Mouse (Mus musculus): ENCODE results near the gene Ccnf. TPM values are rescaled to one million over a fixed set of nuclear protein-coding genes. Genes with fewer than 3 reads are reported as not detected.

Ccnf gene
- total and polyA plus RNA-seq, 2 experiments from 2014 or later, result 7.1 to 10.2 TPM

- Histone ChIP-seq H3K27me3 (ENCODE audit: insufficient read depth, low read length) (no peaks in the 10 kb centered on the region), H3K4me3 (ENCODE audit: low read length) (peak overlapping the region; percentile 72), H3K4me1 (ENCODE audit: insufficient read depth, low read length) (peaks cover 54% of the 10 kb centered on the region), H3K9me3 (ENCODE audit: low read length) (no peaks in the 10 kb centered on the region), H3K9ac (replicated peaks; ENCODE audit: low read length) (peak overlapping the region; percentile 79), H3K36me3 (ENCODE audit: insufficient read depth, low read length) (no peaks in the 10 kb centered on the region), H3K4me2 (ENCODE audit: low read depth, low read length) (peak overlapping the region; percentile 93), H3K27ac (no peak overlapping the region)
- TF ChIP-seq CTCF (IDR thresholded peaks at IDR 0.05; ENCODE audit: low read depth), result no peak
- DNase-seq (ENCODE audit: low spot score), result no peak
- no peak for ATAC-seq
- 69% methylated on average over 3 of the region's 3 CpGs for WGBS
Observed at GRCm38 (mm10) chr17:24203611-24204534, 47.4 kb downstream of the Ccnf start.

GRCm38 (mm10) chr17:24203068-24203467 lies 48.2 kb downstream of the Ccnf start:
- H3K27ac ChIP-seq, result no peak overlapping the region
- no peak overlapping the region for H3K4me3 ChIP-seq (ENCODE audit: low read length)
- no peaks in the 10 kb centered on the region for H3K36me3 ChIP-seq (ENCODE audit: insufficient read depth, low read length)
- DNase-seq (ENCODE audit: low spot score) (no peak), ATAC-seq (no peak)
- H3K4me2 ChIP-seq (ENCODE audit: low read depth, low read length), result peak overlapping the region; percentile 93
- H3K4me1 ChIP-seq (ENCODE audit: insufficient read depth, low read length), result peaks cover 45% of the 10 kb centered on the region
- no peak overlapping the region; the same call in 1 of the 2 replicates for H3K9ac ChIP-seq (replicated peaks; ENCODE audit: low read length)
- no peak for TF ChIP-seq CTCF (IDR thresholded peaks at IDR 0.05; ENCODE audit: low read depth)
- 39% methylated on average over 4 of the region's 4 CpGs for WGBS
- no peaks in the 10 kb centered on the region for H3K9me3 ChIP-seq (ENCODE audit: low read length)
- no peaks in the 10 kb centered on the region for H3K27me3 ChIP-seq (ENCODE audit: insufficient read depth, low read length)

GRCm38 (mm10) chr17:24201092-24201491 lies 50.2 kb downstream of the Ccnf start:
- no peak overlapping the region for H3K4me3 ChIP-seq (ENCODE audit: low read length)
- WGBS, result 83% methylated on average over 4 of the region's 4 CpGs
- no peak for DNase-seq (ENCODE audit: low spot score)
- no peak for ATAC-seq
- no peak overlapping the region for H3K27ac ChIP-seq
- no peak overlapping the region for H3K4me2 ChIP-seq (ENCODE audit: low read depth, low read length)
- H3K9ac ChIP-seq (replicated peaks; ENCODE audit: low read length), result no peak overlapping the region
- no peaks in the 10 kb centered on the region for H3K27me3 ChIP-seq (ENCODE audit: insufficient read depth, low read length)
- H3K9me3 ChIP-seq (ENCODE audit: low read length), result no peaks in the 10 kb centered on the region
- peaks cover 26% of the 10 kb centered on the region for H3K4me1 ChIP-seq (ENCODE audit: insufficient read depth, low read length)
- no peaks in the 10 kb centered on the region for H3K36me3 ChIP-seq (ENCODE audit: insufficient read depth, low read length)
- no peak for TF ChIP-seq CTCF (IDR thresholded peaks at IDR 0.05; ENCODE audit: low read depth)

- H3K27me3 ChIP-seq (ENCODE audit: insufficient read depth, low read length), result no peaks in the 10 kb centered on the region
- H3K4me2 ChIP-seq (ENCODE audit: low read depth, low read length), result no peak overlapping the region
- no peaks in the 10 kb centered on the region for H3K36me3 ChIP-seq (ENCODE audit: insufficient read depth, low read length)
- no peak overlapping the region for H3K27ac ChIP-seq
- H3K9me3 ChIP-seq (ENCODE audit: low read length), result no peaks in the 10 kb centered on the region
- H3K9ac ChIP-seq (replicated peaks; ENCODE audit: low read length), result no peak overlapping the region
- peaks cover 17% of the 10 kb centered on the region; the same call in 1 of the 2 replicates for H3K4me1 ChIP-seq (ENCODE audit: insufficient read depth, low read length)
- no peak overlapping the region for H3K4me3 ChIP-seq (ENCODE audit: low read length)
- DNase-seq (ENCODE audit: low spot score), result no peak
- TF ChIP-seq CTCF (IDR thresholded peaks at IDR 0.05; ENCODE audit: low read depth), result no peak
- no peak for ATAC-seq
- 68% methylated on average over 4 of the region's 4 CpGs for WGBS
Observed at GRCm38 (mm10) chr17:24199741-24200140, 51.5 kb downstream of the Ccnf start.

GRCm38 (mm10) chr17:24199252-24199651 lies 52.0 kb downstream of the Ccnf start:
- H3K27me3 ChIP-seq (ENCODE audit: insufficient read depth, low read length), result no peaks in the 10 kb centered on the region
- 67% methylated on average over 4 of the region's 4 CpGs for WGBS
- peaks cover 13% of the 10 kb centered on the region; the same call in 1 of the 2 replicates for H3K4me1 ChIP-seq (ENCODE audit: insufficient read depth, low read length)
- H3K4me2 ChIP-seq (ENCODE audit: low read depth, low read length), result no peak overlapping the region
- DNase-seq (ENCODE audit: low spot score) (no peak), ATAC-seq (no peak)
- H3K27ac ChIP-seq, result no peak overlapping the region
- no peaks in the 10 kb centered on the region for H3K9me3 ChIP-seq (ENCODE audit: low read length)
- H3K4me3 ChIP-seq (ENCODE audit: low read length), result no peak overlapping the region
- H3K9ac ChIP-seq (replicated peaks; ENCODE audit: low read length), result no peak overlapping the region
- H3K36me3 ChIP-seq (ENCODE audit: insufficient read depth, low read length), result 0 out of 2 replicates have a peak, but pooled peaks cover 3% of the 10 kb centered on the region
- TF ChIP-seq CTCF (IDR thresholded peaks at IDR 0.05; ENCODE audit: low read depth), result no peak

- no peak overlapping the region for H3K27ac ChIP-seq
- H3K4me1 ChIP-seq (ENCODE audit: insufficient read depth, low read length), result no peaks in the 10 kb centered on the region
- H3K4me3 ChIP-seq (ENCODE audit: low read length), result no peak overlapping the region
- no peaks in the 10 kb centered on the region for H3K9me3 ChIP-seq (ENCODE audit: low read length)
- no peak overlapping the region for H3K4me2 ChIP-seq (ENCODE audit: low read depth, low read length)
- WGBS, result 62% methylated on average over 15 of the region's 15 CpGs
- H3K27me3 ChIP-seq (ENCODE audit: insufficient read depth, low read length), result no peaks in the 10 kb centered on the region
- TF ChIP-seq CTCF (IDR thresholded peaks at IDR 0.05; ENCODE audit: low read depth), result no peak
- H3K9ac ChIP-seq (replicated peaks; ENCODE audit: low read length), result no peak overlapping the region
- 0 out of 2 replicates have a peak, but pooled peaks cover 6% of the 10 kb centered on the region for H3K36me3 ChIP-seq (ENCODE audit: insufficient read depth, low read length)
- ATAC-seq (no peak), DNase-seq (ENCODE audit: low spot score) (no peak)
Observed at GRCm38 (mm10) chr17:24197032-24197824, 54.1 kb downstream of the Ccnf start.

Measured in hindbrain, postnatal 0 days (tissue).